Mouse (Mus musculus) Muller cell, postnatal 12 days (primary cell): ENCODE measurements around the gene Cfap206.
"Not testable (repeated sequence)": the region's sequence is repeated elsewhere in the genome, so short reads cannot be mapped to it uniquely, and the experiment has no call there.

Experiments
- DNase-seq: peaks from one replicate; pipeline ENCODE4 v3.0.0-alpha.2; 2015; ENCODE audit errors: inconsistent ontology term

Gene Cfap206

GRCm38 (mm10) chr4:34729851-34730341, at the start of gene Cfap206:
TSS of gene Cfap206 (minus strand) at chr4:34730206.
- DNase-seq = peak; percentile 84

- DNase-seq = peak; percentile 95
Measured at GRCm38 (mm10) chr4:34777677-34778527, 47.9 kb upstream of the Cfap206 start, which contains the start of gene Smim8. TSS of gene Smim8 (minus strand) at chr4:34778423.

GRCm38 (mm10) chr4:34771652-34772371, 41.8 kb upstream of the Cfap206 start:
- DNase-seq = no peak

GRCm38 (mm10) chr4:34756163-34756562, 26.2 kb upstream of the Cfap206 start, which contains the start of gene Gm136:
TSS of gene Gm136 (minus strand) at chr4:34756263.
- no peak for DNase-seq

- no peak for DNase-seq
Measured at GRCm38 (mm10) chr4:34749236-34749635, 19.2 kb upstream of the Cfap206 start.

GRCm38 (mm10) chr4:34734461-34734860, 4.5 kb upstream of the Cfap206 start:
- DNase-seq = no peak

- not testable (repeated sequence) for DNase-seq
Measured at GRCm38 (mm10) chr4:34733415-34733814, 3.4 kb upstream of the Cfap206 start.

- not testable (repeated sequence) for DNase-seq
Measured at GRCm38 (mm10) chr4:34725710-34726109, 4.3 kb downstream of the Cfap206 start.

- DNase-seq = no peak
Measured at GRCm38 (mm10) chr4:34724306-34724705, 5.7 kb downstream of the Cfap206 start.

- DNase-seq = no peak
Measured at GRCm38 (mm10) chr4:34723186-34723585, 6.8 kb downstream of the Cfap206 start.

- no peak for DNase-seq
Measured at GRCm38 (mm10) chr4:34720127-34720895, 9.7 kb downstream of the Cfap206 start.

- DNase-seq = no peak
Measured at GRCm38 (mm10) chr4:34719421-34719820, 10.6 kb downstream of the Cfap206 start.

GRCm38 (mm10) chr4:34715062-34715461, 14.9 kb downstream of the Cfap206 start:
- no peak for DNase-seq

- DNase-seq = no peak
Measured at GRCm38 (mm10) chr4:34708127-34708526, 21.9 kb downstream of the Cfap206 start.

GRCm38 (mm10) chr4:34707248-34707647, 22.8 kb downstream of the Cfap206 start:
- no peak for DNase-seq

- no peak for DNase-seq
Measured at GRCm38 (mm10) chr4:34703029-34703428, 27.0 kb downstream of the Cfap206 start.

GRCm38 (mm10) chr4:34702231-34702630, 27.8 kb downstream of the Cfap206 start:
- no peak for DNase-seq

- DNase-seq = peak; percentile 37
Measured at GRCm38 (mm10) chr4:34701528-34701927, 28.5 kb downstream of the Cfap206 start.

- DNase-seq = no peak
Measured at GRCm38 (mm10) chr4:34688021-34688420, 42.0 kb downstream of the Cfap206 start.

- DNase-seq = peak; percentile 96
Measured at GRCm38 (mm10) chr4:34686874-34687567, 43.0 kb downstream of the Cfap206 start, which contains the start of gene Slc35a1. TSS of gene Slc35a1 (minus strand) at chr4:34687438.

- DNase-seq = no peak
Measured at GRCm38 (mm10) chr4:34680530-34680929, 49.5 kb downstream of the Cfap206 start.
